Mouse (Mus musculus) liver, embryonic 14.5 days (tissue): ENCODE results near the gene Krt6b. TPM values are rescaled to one million over a fixed set of nuclear protein-coding genes. Genes with fewer than 3 reads are reported as not detected.

Source experiments
- ATAC-seq: fragments of 200-750 bp; cut with Nextera tagmentation; 2 replicates; pipeline ENCODE4 v1.8.0; 2017; ENCODE audit warnings: moderate number of reproducible peaks, mild to moderate bottlenecking, moderate library complexity; ENCODE audit not compliant: insufficient read depth
- DNase-seq, 3 experiments: peaks; one replicate each; pipeline ENCODE4 v3.0.0-alpha.2; 2012 to 2013; ENCODE audit warnings: low read depth in 3 of 3, low spot score in 3 of 3
- H3K27ac ChIP-seq: fragments of 300-500 bp; sonication (generic); 2 replicates; pipeline ENCODE4 v1.5.1; 2014; ENCODE audit warnings: moderate library complexity, mild to moderate bottlenecking, control low read depth, inconsistent platforms
- H3K27me3 ChIP-seq: fragments of 300-500 bp; sonication (generic); 2 replicates; pipeline ENCODE4 v1.6.1; 2014; ENCODE audit warnings: mild to moderate bottlenecking, low read length, moderate library complexity; ENCODE audit not compliant: control insufficient read depth, insufficient read depth
- H3K36me3 ChIP-seq: fragments of 300-500 bp; sonication (generic); replicated peaks from 2 replicates; pipeline ENCODE4 v1.6.1; 2014; ENCODE audit warnings: low read depth; ENCODE audit not compliant: control insufficient read depth, insufficient read depth
- H3K4me1 ChIP-seq, 2 experiments: fragments of 200-500 bp in 1 of 2; fragments of 300-500 bp in 1 of 2; sonication (generic) in 1 of 2; replicated peaks; 2 replicates each; pipeline ENCODE4 v1.6.1; 2012 to 2014; ENCODE audit warnings: antibody characterized with exemption in 1 of 2, inconsistent platforms in 1 of 2, low read length in 1 of 2; ENCODE audit not compliant: control insufficient read depth in 2 of 2, insufficient read depth in 2 of 2
- H3K4me2 ChIP-seq: fragments of 300-500 bp; sonication (generic); 2 replicates; pipeline ENCODE4 v1.6.1; 2014; ENCODE audit warnings: low read depth, mild to moderate bottlenecking, control low read depth, moderate library complexity
- H3K4me3 ChIP-seq, 2 experiments: fragments of 200-500 bp in 1 of 2; fragments of 300-500 bp in 1 of 2; sonication (generic) in 1 of 2; 2 replicates each; pipeline ENCODE4 v1.5.1; 2012 to 2014; ENCODE audit warnings: low read depth in 2 of 2, low read length in 2 of 2, mild to moderate bottlenecking in 2 of 2, control low read depth in 1 of 2, inconsistent platforms in 1 of 2, moderate library complexity in 1 of 2; ENCODE audit not compliant: insufficient read depth in 1 of 2
- H3K9ac ChIP-seq: fragments of 300-500 bp; sonication (generic); replicated peaks from 2 replicates; pipeline ENCODE4 v1.6.1; 2014; ENCODE audit warnings: mild to moderate bottlenecking, control low read depth, moderate library complexity
- H3K9me3 ChIP-seq: fragments of 300-500 bp; sonication (generic); 2 replicates; pipeline ENCODE4 v1.6.1; 2016; ENCODE audit warnings: low read length, mixed read lengths; ENCODE audit not compliant: control insufficient read depth
- CTCF ChIP-seq: IDR thresholded peaks from 2 replicates; pipeline ENCODE4 v1.5.1; 2016; ENCODE audit warnings: antibody characterized with exemption, low read depth, control low read depth
- EP300 ChIP-seq: IDR thresholded peaks from 2 replicates; pipeline ENCODE4 v1.6.1; 2016; ENCODE audit warnings: antibody characterized with exemption, low read depth
- WGBS: fragments of 180-500 bp; shearing (Covaris S2); extraction: QIAGEN DNeasy Blood & Tissue Kit; methylation state at CpG from one replicate; pipeline ENCODE4 v1.1.7; 2014; ENCODE audit not compliant: insufficient replicate concordance; 5-methylcytosine and 5-hydroxymethylcytosine counted together
- polyA plus RNA-seq, 2 experiments: library from polyadenylated mRNA; depleted of rRNA in 1 of 2; stranded (reverse) in 1 of 2; unstranded in 1 of 2; fragments of >200 nt; fragmentation: Nextera tagmentation in 1 of 2; extraction: Ambion mirVana in 1 of 2; gene quantifications; 2 replicates each; pipeline versions ENCODE4 v1.2.1 to v1.2.3; 2012 to 2014

Gene Krt6b
- polyA plus RNA-seq (2012; rRNA removed) (not detected in 2 replicates), polyA plus RNA-seq (2014; fragmentation: Nextera tagmentation; extraction: Ambion mirVana) (not detected in 2 replicates)

- H3K36me3 ChIP-seq: no peaks in the 10 kb centered on the region
- WGBS: 61% methylated on average over 2 of the region's 2 CpGs
- no peak within 1 kb of the TSS for H3K4me2 ChIP-seq
- no peaks in the 10 kb centered on the region for H3K4me1 ChIP-seq
- H3K9me3 ChIP-seq: no peaks in the 10 kb centered on the region
- DNase-seq: no peak
- no peak within 1 kb of the TSS for H3K4me3 ChIP-seq
- no peak within 1 kb of the TSS for H3K27ac ChIP-seq
- ATAC-seq: no peak
- H3K9ac ChIP-seq: no peak within 1 kb of the TSS
- TF ChIP-seq EP300 (no peak), CTCF (no peak)
- no peaks in the 10 kb centered on the region for H3K27me3 ChIP-seq
These were observed at the start of gene Krt6b for GRCm38 (mm10) chr15:101680187-101680586. TSS of gene Krt6b (minus strand) at chr15:101680287.

DNA sequence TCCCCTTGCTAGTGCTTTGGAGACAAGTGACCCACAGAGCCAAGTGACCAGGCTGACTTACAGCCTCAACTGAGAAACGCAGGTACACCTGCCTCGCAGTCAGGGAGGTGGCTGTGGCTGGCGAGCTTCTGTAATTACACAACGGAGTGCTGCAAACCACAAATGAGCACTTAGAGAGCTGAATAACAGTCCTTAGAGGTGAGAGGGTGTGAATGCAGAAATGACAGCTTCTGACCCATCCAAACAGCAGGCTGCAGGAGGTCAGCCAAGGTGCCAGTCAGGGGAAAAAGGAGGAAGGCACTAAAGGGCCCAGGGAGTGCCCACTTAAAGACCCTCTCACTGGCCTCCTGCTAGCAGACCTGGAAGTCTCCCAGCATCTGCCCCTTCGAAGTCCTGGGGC is 44.6 kb upstream of the Krt6b start:
- no peak for ATAC-seq
- Histone ChIP-seq H3K4me2 (no peak overlapping the region), H3K27me3 (no peaks in the 10 kb centered on the region), H3K9me3 (no peaks in the 10 kb centered on the region), H3K9ac (no peak overlapping the region), H3K36me3 (no peaks in the 10 kb centered on the region), H3K27ac (no peak overlapping the region), H3K4me1 (no peaks in the 10 kb centered on the region), H3K4me3 (no peak overlapping the region)
- TF ChIP-seq CTCF (no peak), EP300 (no peak)
- WGBS: 25% methylated on average over 5 of the region's 5 CpGs
- DNase-seq: no peak

DNA sequence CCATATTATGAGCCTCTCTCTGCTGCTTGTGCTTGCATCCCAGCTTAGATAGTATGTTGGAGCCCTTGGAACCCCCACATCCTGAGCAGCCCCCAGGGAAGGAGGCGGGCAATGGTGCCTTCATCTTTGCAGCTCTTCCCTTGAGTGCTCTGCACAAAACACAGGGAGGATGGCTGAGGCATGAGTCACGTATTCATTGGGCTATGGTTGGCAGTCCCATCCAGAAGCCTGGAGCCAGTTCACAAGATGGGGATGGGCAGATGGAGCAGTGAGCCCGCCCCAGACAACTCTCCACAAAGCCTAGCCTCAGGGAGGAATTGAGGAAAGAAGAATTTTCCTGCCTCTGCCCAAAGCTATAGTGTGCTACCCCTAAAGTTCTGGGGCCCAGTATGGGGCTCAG is 35.7 kb upstream of the Krt6b start:
- Histone ChIP-seq H3K9ac (no peak overlapping the region), H3K27ac (no peak overlapping the region), H3K4me2 (no peak overlapping the region), H3K9me3 (no peaks in the 10 kb centered on the region), H3K36me3 (no peaks in the 10 kb centered on the region), H3K4me3 (no peak overlapping the region), H3K27me3 (no peaks in the 10 kb centered on the region), H3K4me1 (no peaks in the 10 kb centered on the region)
- WGBS: 25% methylated on average over 3 of the region's 3 CpGs
- no peak for DNase-seq
- no peak for ATAC-seq
- TF ChIP-seq CTCF (no peak), EP300 (no peak)

GRCm38 (mm10) chr15:101714356-101714755 is 34.3 kb upstream of the Krt6b start:
- WGBS: 55% methylated on average over 5 of the region's 5 CpGs
- TF ChIP-seq CTCF (no peak), EP300 (no peak)
- no peaks in the 10 kb centered on the region for H3K27me3 ChIP-seq
- no peak overlapping the region for H3K9ac ChIP-seq
- H3K27ac ChIP-seq: no peak overlapping the region
- no peaks in the 10 kb centered on the region for H3K9me3 ChIP-seq
- no peak for DNase-seq
- no peaks in the 10 kb centered on the region for H3K36me3 ChIP-seq
- no peak overlapping the region for H3K4me2 ChIP-seq
- no peaks in the 10 kb centered on the region for H3K4me1 ChIP-seq
- H3K4me3 ChIP-seq: no peak overlapping the region
- no peak for ATAC-seq

GRCm38 (mm10) chr15:101713731-101714130 is 33.6 kb upstream of the Krt6b start:
- Histone ChIP-seq H3K27me3 (no peaks in the 10 kb centered on the region), H3K27ac (no peak overlapping the region), H3K4me1 (no peaks in the 10 kb centered on the region), H3K36me3 (no peaks in the 10 kb centered on the region), H3K4me2 (no peak overlapping the region), H3K4me3 (no peak overlapping the region), H3K9ac (no peak overlapping the region), H3K9me3 (no peaks in the 10 kb centered on the region)
- WGBS: 55% methylated on average over 8 of the region's 8 CpGs
- no peak for TF ChIP-seq EP300
- no peak for TF ChIP-seq CTCF
- ATAC-seq: no peak
- DNase-seq: no peak
